Mouse (Mus musculus) gastrocnemius, adult 18-20 months (tissue): ENCODE measurements at regions not wholly inside any gene's neighbourhood (a gene's known extent, or its start where the extent isn't known, plus 50 kb on each side); places are given as distances from the start of the nearest gene placed in this dataset.

Experiments used
- DNase-seq: peaks from one replicate; pipeline ENCODE4 v3.0.0; 2021; ENCODE audit warnings: low spot score

- no peak for DNase-seq
These were observed 96.8 kb upstream of the Cadm1 start for GRCm38 (mm10) chr9:47433185-47433584.

DNA sequence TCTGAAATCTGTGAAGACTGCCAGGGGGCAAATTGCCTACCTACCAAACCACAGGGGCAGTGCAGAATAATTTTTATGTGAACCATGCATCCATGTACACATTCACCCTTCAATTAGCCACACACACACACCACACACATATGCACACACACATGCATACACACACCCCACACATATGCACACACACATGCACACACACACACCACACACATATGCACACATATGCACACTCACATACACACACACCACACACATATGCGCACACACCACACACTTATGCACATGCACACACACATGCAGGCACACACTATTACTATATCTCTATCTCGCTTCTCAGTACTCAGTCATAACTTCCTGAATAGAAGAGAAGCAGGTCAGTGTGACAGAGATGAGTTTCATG is 95.9 kb upstream of the Cadm1 start:
- DNase-seq = no peak

- DNase-seq = no peak
These were observed 91.0 kb upstream of the Cadm1 start for GRCm38 (mm10) chr9:47438976-47439375.

DNA sequence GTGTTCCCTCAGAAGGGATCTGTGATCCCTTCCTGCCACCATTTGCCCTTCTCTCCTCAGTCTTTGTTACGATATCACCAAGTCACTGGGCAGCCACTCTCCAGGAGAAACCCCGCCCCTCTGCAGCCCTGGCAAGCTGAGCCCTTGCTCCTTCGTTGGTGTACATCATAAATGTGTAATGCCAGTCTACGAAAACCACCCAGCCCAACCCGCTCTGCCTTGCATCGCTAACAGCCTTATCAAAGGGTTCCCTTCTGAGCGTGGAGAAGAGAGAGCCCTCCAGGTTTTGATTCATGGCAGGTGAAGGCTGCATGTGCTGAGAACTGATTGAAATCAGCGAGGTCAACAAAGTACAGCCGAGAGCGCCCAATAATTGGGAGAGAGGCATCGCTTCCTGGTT is 90.5 kb upstream of the Cadm1 start:
- DNase-seq = no peak

- DNase-seq = no peak
These were observed 89.8 kb upstream of the Cadm1 start for GRCm38 (mm10) chr9:47440128-47440527.

DNA sequence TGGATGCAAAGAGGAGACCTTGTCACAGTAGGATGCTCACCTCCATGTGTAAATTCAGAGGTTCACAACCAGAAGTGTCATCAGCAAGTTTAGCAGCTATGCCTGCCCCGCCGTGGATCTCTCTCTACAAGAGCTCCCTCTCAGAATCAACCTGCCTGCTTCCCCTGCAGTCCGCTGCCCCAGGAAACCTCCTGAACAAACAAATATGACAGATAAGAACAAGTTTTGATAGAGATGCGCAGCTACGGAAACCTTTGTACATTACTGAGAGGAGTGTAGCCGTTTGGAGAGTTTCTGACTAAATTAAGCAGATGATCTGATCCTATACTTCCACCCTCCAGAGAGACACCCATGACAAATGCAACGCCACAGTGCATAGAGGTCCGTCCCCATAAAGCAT is 88.8 kb upstream of the Cadm1 start:
- DNase-seq = no peak

DNA sequence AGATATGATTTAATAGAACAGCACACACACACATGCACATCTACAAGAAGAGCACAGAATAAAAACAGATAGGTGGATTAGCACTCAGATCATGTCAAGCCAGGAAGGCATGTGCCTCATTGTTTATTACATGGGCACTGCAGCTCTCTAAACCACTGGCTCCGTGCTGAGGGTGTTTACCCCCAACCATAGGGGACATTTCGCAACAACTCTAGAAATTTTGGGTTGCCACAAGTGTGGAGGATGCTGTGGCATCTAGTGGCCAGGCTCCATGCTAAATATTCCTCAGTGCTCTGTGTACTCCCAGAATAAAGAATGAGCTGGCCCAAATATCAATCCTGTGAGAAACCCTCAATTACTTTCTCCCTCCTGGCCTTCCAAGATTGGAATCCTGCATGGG is 85.8 kb upstream of the Cadm1 start:
- no peak for DNase-seq

DNA sequence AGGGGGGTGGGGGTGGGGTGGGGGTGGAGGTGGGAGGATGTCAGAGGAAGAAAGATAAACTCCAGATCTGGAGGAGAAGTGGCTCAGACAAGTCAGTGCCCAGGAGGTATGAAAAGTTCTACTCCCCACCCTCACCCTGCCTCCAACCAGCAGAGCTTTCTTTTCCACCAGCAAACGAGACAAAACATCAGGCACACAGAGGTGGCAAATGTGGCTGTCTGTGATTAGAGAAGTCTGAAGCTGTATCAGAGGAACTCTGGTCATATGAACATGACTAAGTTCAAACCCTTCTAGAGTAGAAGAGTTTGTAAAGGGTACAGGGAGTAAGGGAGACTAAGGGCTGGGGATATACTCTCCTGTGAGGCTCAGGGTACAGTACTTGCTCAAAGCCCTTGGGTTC is 85.2 kb upstream of the Cadm1 start:
- DNase-seq = no peak

GRCm38 (mm10) chr9:47445332-47445731 is 84.6 kb upstream of the Cadm1 start:
- DNase-seq = no peak

GRCm38 (mm10) chr9:47452752-47453151 is 77.2 kb upstream of the Cadm1 start:
- DNase-seq = no peak

DNA sequence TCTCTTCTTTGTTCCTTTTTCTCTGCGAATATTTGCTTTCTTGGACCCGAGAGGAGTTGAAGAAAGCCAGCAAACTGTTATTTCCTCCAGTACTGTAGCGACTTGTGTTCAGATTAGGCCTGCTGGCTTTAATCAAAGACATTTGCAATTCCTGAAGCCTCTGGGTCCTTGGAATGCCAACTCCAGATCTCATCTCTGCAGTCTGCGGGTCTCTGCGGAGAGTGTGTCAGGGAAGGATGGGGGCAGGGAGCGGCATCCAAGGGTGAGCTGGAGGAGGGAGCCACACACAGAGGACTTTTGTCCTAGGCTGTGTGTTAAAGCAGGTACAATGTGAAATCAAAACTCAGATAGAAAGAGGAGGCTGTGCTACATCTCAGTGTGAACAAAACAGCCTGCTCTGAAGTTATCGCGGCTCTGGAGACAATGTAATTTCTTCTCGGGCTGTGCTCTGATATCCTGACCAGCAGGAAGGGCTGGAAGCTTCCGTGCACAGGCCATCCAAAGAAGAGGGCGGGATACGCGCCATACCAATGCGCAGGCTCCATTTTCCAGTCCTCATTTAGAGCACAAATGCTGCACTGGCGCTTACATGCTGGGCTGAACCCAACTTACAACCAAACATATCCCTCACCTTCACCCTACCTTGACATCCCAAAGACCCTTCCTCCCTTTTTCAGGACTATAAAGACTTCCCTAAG is 71.1 kb upstream of the Cadm1 start:
- no peak for DNase-seq

DNA sequence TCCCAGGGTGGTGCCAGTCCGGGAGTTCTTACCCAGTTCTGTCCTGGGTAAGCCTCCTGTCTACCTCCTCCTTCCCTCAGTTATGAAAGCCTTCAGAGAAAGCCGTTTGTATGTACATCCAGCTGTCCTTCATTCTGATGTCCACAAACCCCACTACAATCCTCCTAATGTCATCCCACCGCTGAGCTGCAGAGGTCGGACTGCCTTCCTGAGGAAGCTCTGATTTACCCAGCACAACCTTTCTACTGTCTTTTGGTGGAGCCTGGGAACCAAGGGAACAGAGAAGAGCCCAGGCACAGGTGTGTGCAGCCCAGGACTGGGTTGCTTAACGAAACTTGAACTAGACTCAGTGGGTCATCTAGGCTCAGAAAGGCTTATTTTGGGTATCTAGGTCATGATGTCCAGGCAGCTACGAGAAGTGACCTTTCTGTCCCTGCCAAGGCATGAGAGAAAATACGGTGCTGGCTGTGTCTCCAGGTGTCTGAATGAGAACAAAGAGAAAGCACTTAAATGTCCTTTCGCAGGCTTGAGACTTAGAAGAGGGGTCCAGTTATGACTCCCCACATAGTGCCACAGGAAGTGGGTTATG is 70.4 kb upstream of the Cadm1 start:
- peak; percentile 16 for DNase-seq

DNA sequence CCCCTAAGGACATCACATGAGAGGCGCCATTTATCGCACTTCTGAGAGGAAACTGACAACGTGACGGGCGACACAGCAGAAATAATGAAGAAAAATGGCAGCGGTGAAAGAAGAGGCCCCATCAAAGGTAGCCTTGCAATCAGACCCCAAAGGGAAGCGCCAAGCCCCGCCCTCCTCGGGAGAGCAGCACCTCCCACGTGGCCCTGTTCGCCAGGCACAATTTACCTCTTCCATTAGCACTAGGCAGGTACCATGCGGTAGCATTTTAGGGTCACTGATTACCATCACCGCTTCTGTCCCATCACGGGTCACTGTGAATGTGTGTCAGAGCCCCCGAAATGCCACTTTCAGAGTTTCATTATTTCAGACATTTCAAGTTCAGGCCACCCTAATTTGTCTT is 69.7 kb upstream of the Cadm1 start:
- no peak for DNase-seq

DNA sequence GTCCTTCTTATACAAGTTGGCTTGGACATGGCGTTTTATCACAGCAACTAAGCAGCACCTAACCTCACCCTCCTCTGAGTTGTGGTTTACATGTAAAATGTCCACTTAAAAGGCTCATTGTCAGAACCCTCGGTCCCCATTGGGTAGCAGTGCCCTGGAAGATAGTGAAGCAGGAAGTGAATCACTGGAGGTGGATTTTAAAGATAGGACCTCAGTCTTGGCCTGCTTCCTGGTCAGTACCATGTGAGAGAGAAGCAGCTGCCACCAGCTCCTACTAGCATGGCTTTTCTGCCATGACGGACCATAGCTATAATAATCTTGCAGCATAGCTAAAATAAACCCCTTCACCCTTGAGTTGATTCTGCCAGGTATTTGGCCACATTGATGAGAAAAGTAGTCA is 68.1 kb upstream of the Cadm1 start:
- no peak for DNase-seq

- DNase-seq = no peak
These were observed 63.2 kb upstream of the Cadm1 start for GRCm38 (mm10) chr9:47466767-47467166.

DNA sequence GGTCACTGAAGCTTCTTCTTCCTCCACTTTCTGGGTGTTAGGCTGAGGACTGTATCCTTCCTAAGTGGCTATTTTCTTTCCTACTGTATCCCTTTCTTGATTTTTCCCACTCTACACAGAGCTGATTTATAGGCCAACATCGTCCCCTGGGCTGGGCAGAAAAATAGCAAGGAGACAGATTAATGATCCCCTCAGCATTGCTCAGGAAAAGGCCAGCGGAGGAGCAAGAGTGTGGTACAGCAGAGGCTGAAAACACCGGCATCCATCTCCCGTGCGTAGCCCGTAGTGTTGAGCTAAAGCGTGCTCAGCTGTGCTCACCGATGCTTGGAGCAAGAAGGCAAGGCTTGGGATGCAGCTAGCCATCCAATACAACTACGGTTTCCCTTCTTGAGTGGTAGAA is 62.2 kb upstream of the Cadm1 start:
- no peak for DNase-seq

DNA sequence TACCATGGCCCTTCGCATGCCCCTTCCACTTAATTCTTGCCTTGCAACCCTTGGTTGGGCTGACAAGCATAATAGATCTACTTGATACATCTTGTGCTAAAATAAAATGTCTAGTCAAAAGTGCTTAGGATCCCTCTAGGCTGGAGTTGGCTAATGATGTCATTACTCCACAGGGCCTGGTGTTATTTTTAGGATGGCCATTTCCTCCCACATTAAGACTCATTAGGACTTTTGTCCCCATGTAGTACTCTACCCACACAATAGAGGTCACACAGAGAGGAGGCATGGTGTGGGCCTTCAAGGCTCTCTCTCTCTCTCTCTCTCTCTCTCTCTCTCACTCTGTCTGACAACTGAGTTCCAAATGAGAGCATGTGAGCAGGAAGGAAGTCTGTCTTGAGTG is 60.4 kb upstream of the Cadm1 start:
- DNase-seq = no peak

DNA sequence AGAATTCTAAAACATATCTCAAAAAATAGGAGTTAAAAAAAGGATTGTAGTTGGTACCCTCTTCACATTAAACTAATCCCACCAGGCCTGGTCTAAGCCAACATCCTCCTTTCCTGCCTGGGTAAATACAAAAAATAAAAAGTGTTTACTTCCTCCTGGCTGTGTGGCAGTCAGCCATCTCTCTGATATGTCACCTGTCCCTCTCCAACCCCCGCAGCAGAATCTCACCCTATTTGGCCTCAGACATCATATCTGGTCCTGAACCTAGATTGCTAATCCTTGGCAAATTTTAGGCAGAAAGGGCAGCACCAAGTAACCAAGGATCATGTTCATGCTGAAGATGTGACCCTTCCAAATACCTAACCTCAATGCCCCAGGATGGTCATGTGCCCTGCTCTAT is 59.2 kb upstream of the Cadm1 start:
- DNase-seq = no peak

DNA sequence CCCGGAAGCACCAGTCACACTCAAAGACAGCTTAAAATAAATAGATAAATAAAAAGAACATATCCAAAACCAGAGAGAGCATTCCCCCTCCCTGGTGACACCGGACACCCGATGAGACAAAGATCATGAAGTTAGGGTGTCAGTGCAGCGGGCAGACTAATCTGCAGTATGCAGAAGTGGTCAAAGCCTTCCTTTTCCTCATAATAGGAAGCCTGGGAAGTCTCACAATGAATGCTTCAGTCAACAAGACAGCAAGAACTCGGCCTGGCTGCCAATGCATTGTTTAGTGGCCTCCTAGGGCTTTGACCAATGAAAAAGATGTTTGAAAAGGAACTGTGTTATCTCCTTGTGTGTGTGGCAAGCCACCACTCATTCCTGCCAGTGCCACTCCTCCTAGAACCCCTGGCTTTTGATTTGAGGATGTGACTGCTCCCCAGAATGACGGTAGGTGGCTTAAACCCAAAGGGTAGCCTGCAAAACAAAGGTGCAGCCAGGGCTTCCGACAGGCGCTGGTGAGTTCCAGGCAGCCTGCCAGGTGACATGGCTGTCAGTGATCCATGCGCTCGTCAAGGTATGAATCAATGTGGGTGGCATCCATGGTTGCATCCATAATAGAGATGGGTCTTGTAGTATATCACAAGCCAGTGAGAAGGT is 58.1 kb upstream of the Cadm1 start:
- DNase-seq = no peak

GRCm38 (mm10) chr9:47473776-47474365 is 56.1 kb upstream of the Cadm1 start:
- DNase-seq = no peak

- DNase-seq = no peak
These were observed 55.2 kb upstream of the Cadm1 start for GRCm38 (mm10) chr9:47474776-47475175.

- no peak for DNase-seq
These were observed 52.1 kb upstream of the Cadm1 start for GRCm38 (mm10) chr9:47477889-47478288.
